Mouse (Mus musculus): ENCODE measurements at regions not wholly inside any gene's neighbourhood (a gene's known extent, or its start where the extent isn't known, plus 50 kb on each side); places are given as distances from the start of the nearest gene placed in this dataset.

- TF ChIP-seq CTCF (IDR thresholded peaks at IDR 0.05; ENCODE audit: low read depth): no peak
- no peak for TF ChIP-seq EP300 (IDR thresholded peaks at IDR 0.05; ENCODE audit: low read depth)
Observed at GRCm38 (mm10) chr16:30005124-30005523, 59.1 kb upstream of the Hes1 start.
